Mouse (Mus musculus) neural tube, embryonic 11.5 days (tissue): ENCODE results near the gene Vps13c. TPM values are rescaled to one million over a fixed set of nuclear protein-coding genes. Genes with fewer than 3 reads are reported as not detected.

Source experiments
- ATAC-seq: fragments of 200-750 bp; cut with Nextera tagmentation; 2 replicates; pipeline ENCODE4 v1.8.0; 2017; ENCODE audit warnings: moderate number of reproducible peaks, mild to moderate bottlenecking, moderate TSS enrichment, moderate library complexity; ENCODE audit not compliant: insufficient read depth, low FRiP score, low TSS enrichment
- DNase-seq: peaks from one replicate; pipeline ENCODE4 v3.0.0-alpha.2; 2015; ENCODE audit warnings: low spot score
- H3K27ac ChIP-seq: fragments of 300-500 bp; sonication (generic); 2 replicates; pipeline ENCODE4 v1.5.1; 2014; ENCODE audit warnings: low read depth, mild to moderate bottlenecking, low read length
- H3K27me3 ChIP-seq: fragments of 300-500 bp; sonication (generic); 2 replicates; pipeline ENCODE4 v1.6.1; 2014; ENCODE audit warnings: mild to moderate bottlenecking, low read length, mixed read lengths; ENCODE audit not compliant: control insufficient read depth, insufficient read depth
- H3K36me3 ChIP-seq: fragments of 300-500 bp; sonication (generic); 2 replicates; pipeline ENCODE4 v1.6.1; 2014; ENCODE audit warnings: mild to moderate bottlenecking, low read length, moderate library complexity, mixed read lengths; ENCODE audit not compliant: control insufficient read depth, insufficient read depth
- H3K4me1 ChIP-seq: fragments of 300-500 bp; sonication (generic); 2 replicates; pipeline ENCODE4 v1.6.1; 2014; ENCODE audit warnings: low read length, mixed read lengths; ENCODE audit not compliant: control insufficient read depth, insufficient read depth
- H3K4me2 ChIP-seq: fragments of 300-500 bp; sonication (generic); 2 replicates; pipeline ENCODE4 v1.6.1; 2014; ENCODE audit warnings: low read depth, mild to moderate bottlenecking, moderate library complexity
- H3K4me3 ChIP-seq: fragments of 300-500 bp; sonication (generic); 2 replicates; pipeline ENCODE4 v1.5.1; 2014; ENCODE audit warnings: low read depth, low read length
- H3K9ac ChIP-seq: fragments of 300-500 bp; sonication (generic); 2 replicates; pipeline ENCODE4 v1.6.1; 2014; ENCODE audit warnings: mild to moderate bottlenecking, low read length
- H3K9me3 ChIP-seq: fragments of 300-500 bp; sonication (generic); 2 replicates; pipeline ENCODE4 v1.6.1; 2016; ENCODE audit warnings: low read length; ENCODE audit not compliant: control insufficient read depth
- WGBS: fragments of 180-500 bp; shearing (Covaris S2); extraction: QIAGEN DNeasy Blood & Tissue Kit; methylation state at CpG from one replicate; pipeline ENCODE4 v1.1.7; 2014; 5-methylcytosine and 5-hydroxymethylcytosine counted together
- polyA plus RNA-seq: library from polyadenylated mRNA; unstranded; fragments of >200 nt; fragmentation: Nextera tagmentation; extraction: Ambion mirVana; gene quantifications from 2 replicates; pipeline ENCODE4 v1.2.1, GENCODE M21; 2014

The Vps13c gene
- polyA plus RNA-seq, 1 experiment from 2014 or later, result 7.8 TPM

DNA sequence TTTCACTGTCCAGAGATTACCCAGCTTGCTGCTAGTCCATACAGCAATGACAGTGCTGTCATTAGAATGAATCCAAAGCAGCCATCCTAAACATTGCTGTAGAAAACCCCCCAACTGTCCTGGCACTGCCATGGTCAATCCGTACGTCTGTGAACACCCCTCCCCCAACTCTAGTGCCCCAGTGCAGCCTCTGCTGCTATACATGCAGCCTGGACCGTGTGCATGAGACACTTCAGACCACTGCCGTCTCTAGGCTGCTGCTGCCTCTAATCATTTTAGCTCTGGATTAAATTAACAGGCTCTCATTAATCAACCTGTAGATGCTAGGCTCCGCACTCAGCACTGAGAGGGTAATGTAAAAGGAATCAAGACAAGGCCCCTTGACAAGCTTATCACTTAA, 33.2 kb upstream of the Vps13c start:
- 80% methylated on average over 5 of the region's 5 CpGs for WGBS
- ATAC-seq, result no peak

DNA sequence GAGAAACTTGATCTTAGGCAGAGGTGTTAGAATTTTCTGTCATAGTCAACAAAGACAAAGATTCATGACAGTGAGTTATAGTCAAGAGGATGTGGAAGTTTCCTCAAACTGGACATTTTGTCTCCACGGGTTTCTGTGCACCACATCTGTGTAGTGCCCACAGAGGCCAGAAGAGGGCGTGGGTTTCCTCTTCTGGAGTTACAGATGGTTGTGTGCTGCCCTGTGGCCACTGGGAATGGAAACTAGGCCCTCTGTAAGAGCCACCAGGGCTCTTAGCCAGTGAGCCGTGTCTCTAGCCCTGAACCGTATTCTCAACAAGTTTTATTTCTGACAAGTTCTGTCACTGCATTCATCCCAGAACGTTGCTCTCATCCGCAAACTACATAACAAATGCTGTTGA, 29.7 kb upstream of the Vps13c start:
- 65% methylated on average over 6 of the region's 6 CpGs for WGBS

More for the DNA sequence above, 33.2 kb upstream of the Vps13c start:
- Histone ChIP-seq H3K9me3 (no peaks in the 10 kb centered on the region), H3K27ac (no peak overlapping the region), H3K4me3 (no peak overlapping the region), H3K4me2 (no peak overlapping the region), H3K9ac (no peak overlapping the region), H3K27me3 (no peaks in the 10 kb centered on the region), H3K36me3 (no peaks in the 10 kb centered on the region), H3K4me1 (no peaks in the 10 kb centered on the region)
- no peak for DNase-seq

DNA sequence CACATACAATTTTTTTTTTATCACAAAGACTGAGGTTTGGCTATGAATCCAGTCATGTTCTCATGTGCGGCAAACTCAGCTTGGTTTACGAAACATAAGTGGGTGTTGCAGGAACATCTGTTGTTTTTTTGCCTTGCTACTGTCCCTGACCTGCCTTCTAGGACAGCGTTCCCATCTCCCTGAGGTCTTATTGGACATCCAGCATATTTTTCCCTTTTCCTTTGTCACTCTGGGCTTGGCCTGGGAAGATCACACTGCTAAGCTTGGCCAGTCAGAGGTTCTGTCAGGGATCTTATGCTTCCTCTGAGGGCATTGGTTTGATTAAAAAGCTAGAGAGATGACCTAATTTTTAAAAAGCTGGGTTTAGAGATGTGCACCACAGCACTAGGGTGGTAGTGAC, 29.1 kb upstream of the Vps13c start:
- Histone ChIP-seq H3K4me3 (no peak overlapping the region), H3K4me1 (no peaks in the 10 kb centered on the region), H3K4me2 (no peak overlapping the region), H3K9ac (no peak overlapping the region), H3K27ac (no peak overlapping the region), H3K27me3 (no peaks in the 10 kb centered on the region), H3K9me3 (no peaks in the 10 kb centered on the region), H3K36me3 (no peaks in the 10 kb centered on the region)
- DNase-seq, result no peak
- no peak for ATAC-seq
- 87% methylated on average over 3 of the region's 3 CpGs for WGBS

More for the DNA sequence above, 29.7 kb upstream of the Vps13c start:
- Histone ChIP-seq H3K4me2 (no peak overlapping the region), H3K27ac (no peak overlapping the region), H3K27me3 (no peaks in the 10 kb centered on the region), H3K4me1 (no peaks in the 10 kb centered on the region), H3K36me3 (no peaks in the 10 kb centered on the region), H3K9me3 (no peaks in the 10 kb centered on the region), H3K4me3 (no peak overlapping the region), H3K9ac (no peak overlapping the region)
- ATAC-seq (no peak), DNase-seq (no peak)

DNA sequence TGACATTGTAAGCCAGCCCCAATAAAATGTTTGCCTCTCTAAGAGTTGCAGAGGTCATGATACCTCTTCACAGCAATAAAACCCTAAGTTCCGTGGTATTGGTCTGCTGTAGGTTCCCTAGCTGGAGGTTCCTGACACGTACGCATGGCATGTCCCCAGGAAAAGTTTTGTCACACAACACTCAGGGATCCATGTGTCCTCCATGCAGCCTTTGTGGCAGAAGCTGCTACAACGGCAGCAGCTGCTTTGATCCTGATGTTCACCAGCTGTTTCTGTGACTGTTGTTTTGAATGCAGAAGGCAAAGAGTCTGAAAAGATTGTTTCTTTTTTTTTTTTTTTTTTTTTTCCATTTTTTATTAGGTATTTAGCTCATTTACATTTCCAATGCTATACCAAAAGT, 27.0 kb upstream of the Vps13c start:
- Histone ChIP-seq H3K4me2 (no peak overlapping the region), H3K9me3 (no peaks in the 10 kb centered on the region), H3K4me3 (no peak overlapping the region), H3K27ac (no peak overlapping the region), H3K36me3 (no peaks in the 10 kb centered on the region), H3K27me3 (no peaks in the 10 kb centered on the region), H3K9ac (no peak overlapping the region), H3K4me1 (no peaks in the 10 kb centered on the region)
- DNase-seq (no peak), ATAC-seq (no peak)
- WGBS, result 65% methylated on average over 4 of the region's 4 CpGs

DNA sequence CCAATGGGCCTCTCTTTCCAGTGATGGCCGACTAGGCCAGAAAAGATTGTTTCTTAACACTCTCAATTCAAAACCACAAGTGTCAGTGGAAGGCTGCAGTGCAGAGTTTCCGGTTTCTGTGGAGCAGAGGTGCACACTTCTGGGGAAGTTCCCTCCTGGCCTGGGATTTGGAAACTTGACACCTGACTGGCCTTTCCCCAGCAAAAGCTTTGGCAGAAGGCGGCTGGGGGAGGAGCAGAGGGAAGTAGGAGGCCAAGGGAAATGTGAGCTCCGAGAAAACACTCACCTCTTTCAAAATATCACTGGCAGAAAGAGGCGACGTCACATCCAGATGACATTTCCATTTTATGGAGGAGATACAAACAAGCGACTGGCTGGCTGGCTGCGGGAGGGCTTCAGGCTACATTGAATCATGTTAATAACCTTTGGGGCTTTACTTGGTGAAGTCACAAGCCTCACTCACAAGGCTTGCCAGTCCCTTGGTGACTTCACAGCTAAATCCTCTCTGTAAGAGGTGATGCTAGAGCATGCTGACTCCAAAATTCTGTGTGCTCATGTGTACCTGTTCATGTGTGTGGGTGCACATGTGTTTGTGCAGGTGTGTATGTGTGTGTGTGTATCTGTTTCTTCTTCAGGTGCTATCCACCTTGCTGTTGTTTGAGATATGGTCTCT, 26.4 kb upstream of the Vps13c start:
- Histone ChIP-seq H3K4me1 (no peaks in the 10 kb centered on the region), H3K36me3 (no peaks in the 10 kb centered on the region), H3K4me3 (no peak overlapping the region), H3K9me3 (no peaks in the 10 kb centered on the region), H3K27ac (no peak overlapping the region), H3K27me3 (no peaks in the 10 kb centered on the region), H3K9ac (no peak overlapping the region), H3K4me2 (no peak overlapping the region)
- ATAC-seq, result no peak
- 12% methylated on average over 8 of the region's 8 CpGs for WGBS
- DNase-seq, result peak; percentile 51

DNA sequence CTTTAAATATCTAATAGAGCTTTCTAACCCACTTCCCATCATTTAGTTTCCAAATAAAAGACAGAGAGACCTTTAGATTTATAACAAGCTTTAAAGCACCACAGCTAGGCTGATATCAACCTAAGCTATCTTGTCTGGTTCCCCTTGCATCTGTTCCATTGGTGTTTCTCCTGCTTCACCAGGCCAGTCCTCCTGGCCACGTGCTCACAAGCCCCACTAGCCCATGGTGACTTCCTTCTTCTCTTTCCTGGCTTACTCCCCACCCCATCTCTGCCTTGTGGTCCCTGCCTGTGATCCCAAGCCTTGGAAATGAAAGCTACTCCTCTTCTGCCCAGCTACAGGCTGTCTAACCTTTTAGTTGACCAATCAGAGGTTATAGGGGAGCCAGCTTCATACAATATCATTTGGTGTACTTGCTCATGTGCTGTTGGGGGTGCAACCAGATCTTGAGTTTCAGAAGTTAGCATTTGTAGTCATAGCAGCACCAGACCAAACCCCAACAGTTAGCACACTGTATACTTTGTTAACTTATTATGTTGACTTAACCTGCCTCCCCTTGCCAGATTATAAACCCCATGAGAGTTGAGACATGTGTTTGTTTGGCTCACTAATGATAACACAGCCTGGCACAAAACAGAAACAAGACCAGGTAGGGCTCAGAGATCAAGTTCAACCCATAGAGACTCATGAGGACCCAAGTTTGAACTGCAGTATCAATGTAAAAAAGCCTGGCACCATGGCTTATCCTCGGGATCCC, 23.8 kb upstream of the Vps13c start:
- no peaks in the 10 kb centered on the region for H3K36me3 ChIP-seq
- DNase-seq, result no peak
- H3K9me3 ChIP-seq, result no peaks in the 10 kb centered on the region
- no peaks in the 10 kb centered on the region for H3K4me1 ChIP-seq
- no peak overlapping the region for H3K27ac ChIP-seq
- H3K27me3 ChIP-seq, result no peaks in the 10 kb centered on the region
- no peak for ATAC-seq
- no peak overlapping the region for H3K9ac ChIP-seq
- H3K4me2 ChIP-seq, result no peak overlapping the region
- 87% methylated on average over 2 of the region's 2 CpGs for WGBS
- no peak overlapping the region for H3K4me3 ChIP-seq

DNA sequence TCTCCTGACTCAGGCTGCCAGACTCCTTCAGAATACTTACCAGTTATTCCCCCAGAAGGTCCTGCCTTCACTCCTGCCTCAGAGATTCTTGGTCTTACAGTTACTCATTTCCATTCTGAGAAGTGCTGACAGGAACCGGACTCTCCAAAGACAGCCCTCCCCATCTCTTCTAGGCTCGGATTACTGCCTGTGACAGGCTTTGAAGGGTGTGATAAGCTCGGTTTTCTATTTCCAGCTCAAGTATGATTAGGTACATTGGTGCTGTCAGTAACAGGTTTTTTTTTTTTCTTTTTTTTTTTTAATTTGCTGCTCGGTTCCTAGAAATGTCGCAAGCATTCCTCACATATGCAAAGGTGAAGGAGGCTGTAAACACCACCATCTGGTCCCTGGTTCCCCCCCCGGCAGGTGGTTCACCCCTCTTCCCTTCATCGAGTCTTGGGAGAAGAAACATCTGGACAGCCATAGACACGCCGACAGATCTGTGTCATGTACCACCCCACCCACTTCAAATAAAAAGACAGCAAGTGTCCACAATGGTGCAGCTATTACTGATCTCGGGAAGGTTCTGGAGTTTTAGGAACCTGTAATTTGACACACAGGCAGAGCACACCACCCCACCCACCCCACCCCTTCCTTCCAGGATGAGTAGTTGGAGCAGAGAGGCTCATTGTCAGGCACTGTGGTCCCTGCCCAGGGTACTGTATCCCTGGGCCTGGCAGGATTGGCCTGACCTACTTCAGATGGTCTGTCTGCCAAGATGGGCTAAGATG, 22.1 kb upstream of the Vps13c start:
- Histone ChIP-seq H3K9me3 (no peaks in the 10 kb centered on the region), H3K36me3 (no peaks in the 10 kb centered on the region), H3K4me2 (no peak overlapping the region), H3K27ac (no peak overlapping the region), H3K4me1 (no peaks in the 10 kb centered on the region), H3K4me3 (no peak overlapping the region), H3K27me3 (no peaks in the 10 kb centered on the region), H3K9ac (no peak overlapping the region)
- 55% methylated on average over 10 of the region's 10 CpGs for WGBS
- DNase-seq (no peak), ATAC-seq (no peak)

DNA sequence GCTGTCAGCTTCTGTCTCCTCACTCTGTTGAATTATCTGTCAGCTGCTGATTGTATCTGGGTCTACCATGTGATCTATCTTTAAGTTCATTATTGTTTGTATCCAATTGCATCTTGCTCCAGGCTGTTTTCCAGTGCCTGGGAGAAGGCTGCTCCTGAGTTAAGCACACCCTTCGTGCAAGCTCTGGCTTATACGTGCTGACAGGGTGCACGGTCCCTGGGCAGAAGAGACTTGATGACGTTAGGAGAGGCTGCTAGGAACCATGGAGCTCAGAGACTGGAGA, 21.6 kb upstream of the Vps13c start:
- Histone ChIP-seq H3K36me3 (no peaks in the 10 kb centered on the region), H3K9me3 (no peaks in the 10 kb centered on the region), H3K9ac (no peak overlapping the region), H3K4me1 (no peaks in the 10 kb centered on the region), H3K27ac (no peak overlapping the region), H3K27me3 (no peaks in the 10 kb centered on the region), H3K4me3 (no peak overlapping the region), H3K4me2 (no peak overlapping the region)
- WGBS, result 88% methylated on average over 4 of the region's 4 CpGs
- ATAC-seq (no peak), DNase-seq (no peak)
